Comparison of ENCODE assay signal across 8 mouse cellular contexts in the genomic region with DNA sequence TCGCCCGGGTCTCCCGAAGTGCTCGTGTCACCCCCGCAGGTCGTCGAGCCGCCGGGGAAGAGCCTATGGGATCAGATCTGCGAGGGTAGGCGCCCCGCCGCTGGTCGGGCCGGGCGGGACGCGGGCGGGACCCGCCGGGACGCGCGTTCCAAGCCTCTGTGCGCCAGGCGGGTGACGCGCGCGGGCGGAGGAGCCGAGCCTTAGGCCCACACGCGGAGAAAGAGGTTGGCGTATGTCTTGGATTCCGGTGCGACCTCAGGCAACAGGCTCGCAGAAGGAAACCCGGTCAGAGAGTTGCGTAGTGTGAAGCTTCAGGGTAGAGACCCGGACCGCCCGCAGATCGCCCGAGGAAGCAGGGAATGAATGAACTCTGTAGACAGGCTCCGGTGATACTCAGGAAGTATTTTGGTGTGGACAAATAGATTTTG. TPM values are rescaled to one million over a fixed set of nuclear protein-coding genes. Genes with fewer than 3 reads are reported as not detected.
DNase-seq lines count a peak whose midpoint lies in the region; ATAC-seq lines count a peak whose summit lies in the region.

TSS of gene Knop1 (minus strand) at position 378 of the 428 bp plus-strand sequence.

- peak within 1 kb of the TSS; percentile 67 for H3K9ac ChIP-seq in embryonic facial prominence, embryonic 12.5 days
- peak within 1 kb of the TSS; percentile 74 for H3K9ac ChIP-seq in heart, embryonic 14.5 days (ENCODE audit: low read length)
- H3K9ac ChIP-seq in neural tube, embryonic 12.5 days = peak within 1 kb of the TSS; percentile 65

- peak within 1 kb of the TSS; percentile 83 for H3K4me3 ChIP-seq in embryonic facial prominence, embryonic 12.5 days
- H3K4me3 ChIP-seq in heart, embryonic 14.5 days (ENCODE audit: control insufficient read depth in 1 of 2, insufficient read depth in 1 of 2, low read depth in 1 of 2, low read length in 2 of 2) = peak within 1 kb of the TSS; percentile 73 to 83
- H3K4me3 ChIP-seq in neural tube, embryonic 12.5 days = peak within 1 kb of the TSS; percentile 86

- peak; percentile 58 for ATAC-seq in embryonic facial prominence, embryonic 12.5 days (ENCODE audit: insufficient number of reproducible peaks, insufficient read depth, low FRiP score, low TSS enrichment)
- ATAC-seq in heart, embryonic 14.5 days (ENCODE audit: insufficient number of reproducible peaks, insufficient read depth, low FRiP score, low read depth) = peak; percentile 55
- ATAC-seq in neural tube, embryonic 12.5 days (ENCODE audit: low FRiP score, low read depth) = peak; percentile 81

- under 1% methylated on average over 46 of the region's 46 CpGs for WGBS in embryonic facial prominence, embryonic 12.5 days
- under 1% methylated on average over 46 of the region's 46 CpGs for WGBS in heart, embryonic 14.5 days
- under 1% methylated on average over 46 of the region's 46 CpGs for WGBS in neural tube, embryonic 12.5 days

- no peak for DNase-seq in thymus, postnatal 0 days (ENCODE audit: low spot score)
- DNase-seq in thymus, postnatal 14 days = no peak
- no peak for DNase-seq in left cerebral cortex, postnatal 36 days (ENCODE audit: low spot score in 2 of 2)
- no peak for DNase-seq in kidney, adult 11 months
- DNase-seq in urinary bladder, postnatal 4 days (ENCODE audit: low spot score in 2 of 2) = no peak

- intact Hi-C loops in left cerebral cortex, postnatal 36 days (cut with DNase I) = loop anchor here (2.0 kb wide), 1 partner anchor 137 kb away; no protein-coding TSS in a partner anchor

- peaks cover 23% of the 10 kb centered on the region for H3K36me3 ChIP-seq in embryonic facial prominence, embryonic 12.5 days
- peaks cover 29% of the 10 kb centered on the region for H3K36me3 ChIP-seq in heart, embryonic 14.5 days (ENCODE audit: control insufficient read depth, insufficient read depth, low read length)
- peaks cover 26% of the 10 kb centered on the region for H3K36me3 ChIP-seq in neural tube, embryonic 12.5 days

- H3K27ac ChIP-seq in embryonic facial prominence, embryonic 12.5 days = peak within 1 kb of the TSS; percentile 68; the same call in 1 of the 2 replicates
- H3K27ac ChIP-seq in heart, embryonic 14.5 days (replicated peaks in 1 of 2; ENCODE audit: control insufficient read depth in 1 of 2, insufficient read depth in 1 of 2, low read depth in 2 of 2, low read length in 2 of 2) = peak within 1 kb of the TSS; percentile 25 to 71; a peak in 3 of 4 replicates
- peak within 1 kb of the TSS; percentile 64; the same call in 1 of the 2 replicates for H3K27ac ChIP-seq in neural tube, embryonic 12.5 days

- H3K4me2 ChIP-seq in embryonic facial prominence, embryonic 12.5 days (replicated peaks) = peak within 1 kb of the TSS; percentile 64
- peak within 1 kb of the TSS; percentile 83 for H3K4me2 ChIP-seq in heart, embryonic 14.5 days (ENCODE audit: low read length)
- peak within 1 kb of the TSS; percentile 90 for H3K4me2 ChIP-seq in neural tube, embryonic 12.5 days (replicated peaks)

- H3K27me3 ChIP-seq in embryonic facial prominence, embryonic 12.5 days = no peaks in the 10 kb centered on the region
- no peaks in the 10 kb centered on the region for H3K27me3 ChIP-seq in heart, embryonic 14.5 days (ENCODE audit: control insufficient read depth, insufficient read depth, low read length)
- no peaks in the 10 kb centered on the region for H3K27me3 ChIP-seq in neural tube, embryonic 12.5 days (replicated peaks)

- no peaks in the 10 kb centered on the region for H3K9me3 ChIP-seq in embryonic facial prominence, embryonic 12.5 days
- H3K9me3 ChIP-seq in heart, embryonic 14.5 days (ENCODE audit: control insufficient read depth, low read length) = no peaks in the 10 kb centered on the region
- H3K9me3 ChIP-seq in neural tube, embryonic 12.5 days = no peaks in the 10 kb centered on the region; the same call in 1 of the 2 replicates

- H3K4me1 ChIP-seq in embryonic facial prominence, embryonic 12.5 days = peaks cover 12% of the 10 kb centered on the region; the same call in 1 of the 2 replicates
- H3K4me1 ChIP-seq in heart, embryonic 14.5 days (ENCODE audit: control insufficient read depth in 2 of 2, insufficient read depth in 2 of 2, low read length in 2 of 2) = peaks cover 7 to 20% of the 10 kb centered on the region in 2 experiments
- H3K4me1 ChIP-seq in neural tube, embryonic 12.5 days = peaks cover 10% of the 10 kb centered on the region

RNA-seq across cellular contexts. Expression of gene Knop1, which starts in this region (rescaled TPM):
- 79.2 and 79.4 TPM in 2 replicates for polyA plus RNA-seq in thymus, postnatal 0 days (2015; fragmentation: Nextera tagmentation; extraction: Ambion mirVana)
- polyA plus RNA-seq in embryonic facial prominence, embryonic 12.5 days (2016; fragmentation: Nextera tagmentation; extraction: Ambion mirVana) = 118 and 120 TPM in 2 replicates
- polyA plus RNA-seq in heart, embryonic 14.5 days (2014; fragmentation: Nextera tagmentation; extraction: Ambion mirVana) = 53.5 and 55.0 TPM in 2 replicates
- total RNA-seq in left cerebral cortex, postnatal 36 days (2021) = 10 to 100 TPM; 24.9 to 28.6 TPM
- 100 and 106 TPM in 2 replicates for polyA plus RNA-seq in neural tube, embryonic 12.5 days (2016; fragmentation: Nextera tagmentation; extraction: Ambion mirVana)
